Mouse (Mus musculus) brown adipose tissue, adult 24 weeks (tissue): ENCODE data around the gene Elovl6. TPM values are rescaled to one million over a fixed set of nuclear protein-coding genes. Genes with fewer than 3 reads are reported as not detected.

ENCODE experiments used
- H3K27ac ChIP-seq: fragments of 200-500 bp; replicated peaks from 2 replicates; pipeline ENCODE4 v1.5.1; 2012; ENCODE audit warnings: low read depth, mild to moderate bottlenecking, low read length
- H3K4me1 ChIP-seq: fragments of 200-500 bp; 2 replicates; pipeline ENCODE4 v1.6.1; 2012; ENCODE audit warnings: low read length, mixed read lengths; ENCODE audit not compliant: control insufficient read depth, insufficient read depth, insufficient read length
- H3K4me3 ChIP-seq: fragments of 200-500 bp; 2 replicates; pipeline ENCODE4 v1.5.1; 2012; ENCODE audit warnings: low read depth, mild to moderate bottlenecking, low read length, moderate library complexity; ENCODE audit not compliant: insufficient read depth
- polyA plus RNA-seq: library from polyadenylated mRNA; stranded (reverse); fragments of >200 nt; gene quantifications from 2 replicates; pipeline ENCODE4 v1.2.4, GENCODE M21; 2012; ENCODE audit not compliant: missing spikeins, insufficient read depth, insufficient read length

Gene Elovl6
- polyA plus RNA-seq, 1 experiment: 735 TPM

DNA sequence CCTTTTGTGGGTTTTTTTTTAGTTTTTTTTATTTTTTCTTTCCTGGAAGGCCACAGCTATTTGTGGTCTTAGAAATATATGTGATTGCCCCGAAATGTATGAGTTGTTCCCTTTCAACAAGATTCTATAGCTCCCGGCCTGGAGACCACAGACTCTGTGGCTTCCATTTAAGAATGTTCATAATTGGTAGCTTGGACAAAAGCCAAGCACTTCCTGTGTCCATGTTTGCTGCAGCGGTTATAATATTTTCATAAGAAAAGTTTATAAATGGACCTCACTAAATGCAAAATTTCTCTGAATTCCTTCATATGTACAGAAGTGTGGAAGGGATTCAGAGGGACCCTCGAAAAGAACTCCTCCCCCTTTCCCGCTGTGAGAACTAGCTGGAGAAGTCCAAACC lies 114.6 kb downstream of the Elovl6 start:
- H3K27ac ChIP-seq: no peak overlapping the region
- peaks cover 5% of the 10 kb centered on the region; the same call in 1 of the 2 replicates for H3K4me1 ChIP-seq
- no peak overlapping the region for H3K4me3 ChIP-seq

DNA sequence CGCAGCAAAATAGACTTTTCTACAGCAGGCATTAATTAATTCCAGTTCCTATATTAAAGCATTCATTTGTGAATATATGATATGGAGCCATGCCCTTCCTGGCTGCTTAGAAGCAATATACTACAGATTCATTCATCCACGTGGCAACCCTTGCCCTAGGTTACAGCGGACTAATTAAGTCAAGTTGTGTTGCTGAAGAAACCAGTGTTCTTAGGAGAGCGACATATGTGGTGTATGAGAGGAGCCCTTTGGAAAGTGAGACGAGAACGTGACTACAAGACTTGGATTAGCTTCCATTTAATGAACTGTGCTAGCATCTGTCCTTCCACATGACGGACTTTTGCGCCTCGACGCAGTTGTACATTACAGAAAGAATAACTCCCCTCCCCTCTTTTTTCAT lies 115.2 kb downstream of the Elovl6 start:
- Histone ChIP-seq H3K27ac (no peak overlapping the region), H3K4me3 (no peak overlapping the region), H3K4me1 (peaks cover 5% of the 10 kb centered on the region; the same call in 1 of the 2 replicates)

DNA sequence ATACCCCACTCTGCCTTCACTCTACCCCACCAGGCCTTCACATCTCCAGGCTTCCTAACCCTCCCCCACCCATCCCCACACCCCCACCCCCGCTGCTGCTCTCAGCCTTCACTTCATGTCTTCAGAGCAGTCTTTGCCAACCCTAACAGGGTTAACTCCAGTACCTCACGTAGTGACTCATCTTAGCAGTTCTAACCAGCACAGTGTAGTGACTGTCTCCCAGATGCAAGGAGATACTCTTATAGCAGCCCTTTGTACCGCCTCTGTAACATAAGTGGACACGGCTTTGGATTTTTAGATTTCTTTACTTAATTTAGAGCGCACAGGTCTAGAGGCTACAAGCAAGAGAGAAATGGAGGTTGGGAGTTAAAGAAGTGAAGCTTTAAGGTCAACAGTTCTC lies 116.4 kb downstream of the Elovl6 start:
- H3K4me3 ChIP-seq: no peak overlapping the region
- no peak overlapping the region for H3K27ac ChIP-seq
- peaks cover 5% of the 10 kb centered on the region; the same call in 1 of the 2 replicates for H3K4me1 ChIP-seq

DNA sequence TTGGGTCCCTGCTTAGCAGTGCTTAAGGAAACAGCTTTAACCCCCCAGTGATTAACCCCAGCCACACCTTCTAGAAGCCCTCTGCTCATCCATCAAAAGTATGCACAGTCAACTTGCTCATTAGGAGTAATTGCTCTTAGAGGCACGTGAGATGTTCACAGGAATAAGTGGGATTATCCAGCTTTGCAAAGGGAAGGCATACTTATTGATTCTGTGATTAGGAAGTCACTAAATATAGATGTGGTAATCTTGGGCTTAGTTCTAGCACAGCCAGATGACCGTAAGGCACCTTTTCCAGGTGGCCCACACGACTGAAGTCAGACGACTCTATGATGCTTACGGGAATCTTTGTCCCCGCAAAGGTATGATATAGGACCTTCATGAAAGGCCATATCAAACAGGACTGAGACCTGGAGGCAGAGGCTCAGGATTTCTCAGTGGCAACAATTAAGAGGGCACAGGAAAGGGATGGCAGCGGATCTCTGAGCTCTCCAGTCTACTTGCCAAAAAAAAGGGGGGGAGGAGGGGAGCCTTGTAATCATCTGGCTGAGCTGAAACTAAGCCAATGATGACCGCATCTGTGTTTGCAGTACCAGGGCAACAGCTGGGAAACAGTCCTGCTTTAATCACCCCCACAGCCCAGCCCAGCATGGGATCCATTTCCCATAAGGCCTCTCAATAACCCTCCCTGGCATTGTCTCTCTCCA lies 117.6 kb downstream of the Elovl6 start:
- no peak overlapping the region for H3K27ac ChIP-seq
- H3K4me1 ChIP-seq: peaks cover 5% of the 10 kb centered on the region; the same call in 1 of the 2 replicates

DNA sequence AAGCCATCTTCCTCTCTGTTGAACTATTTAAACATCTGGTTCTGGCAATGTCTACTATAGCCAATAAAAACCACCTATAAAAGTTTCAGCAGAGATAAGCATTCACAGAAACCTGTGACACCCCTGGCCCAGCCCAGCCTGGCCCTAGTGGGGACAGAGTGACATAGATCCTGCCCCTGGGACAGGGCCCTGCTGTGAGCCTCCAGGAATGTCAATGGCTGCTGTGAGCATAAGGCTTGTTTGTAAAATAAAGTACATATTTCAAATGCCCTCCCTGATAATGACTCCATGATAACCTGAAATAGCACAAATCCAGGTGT lies 118.1 kb downstream of the Elovl6 start:
- Histone ChIP-seq H3K4me3 (no peak overlapping the region), H3K27ac (no peak overlapping the region), H3K4me1 (peaks cover 5% of the 10 kb centered on the region; the same call in 1 of the 2 replicates)

More for the DNA sequence above, 117.6 kb downstream of the Elovl6 start:
- H3K4me3 ChIP-seq: no peak overlapping the region

DNA sequence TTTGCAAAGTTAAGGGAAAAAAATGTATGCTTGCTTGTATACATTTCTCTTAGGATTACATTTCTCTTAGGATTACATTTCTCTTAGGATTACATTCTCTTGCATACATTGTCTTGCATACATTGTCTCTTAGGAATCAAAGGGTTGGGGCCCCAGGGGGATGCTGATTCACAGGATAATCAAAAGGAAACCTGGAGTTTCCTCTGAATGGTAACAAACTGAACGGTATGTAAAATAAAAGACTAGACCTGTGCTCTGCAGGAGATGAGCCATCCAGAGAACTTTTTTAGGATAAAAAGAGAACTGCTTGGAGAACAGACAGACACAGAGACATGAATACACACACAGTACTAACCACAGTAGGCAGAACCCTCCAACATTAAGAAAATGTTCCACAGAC lies 118.8 kb downstream of the Elovl6 start:
- Histone ChIP-seq H3K27ac (no peak overlapping the region), H3K4me1 (no peaks in the 10 kb centered on the region)

DNA sequence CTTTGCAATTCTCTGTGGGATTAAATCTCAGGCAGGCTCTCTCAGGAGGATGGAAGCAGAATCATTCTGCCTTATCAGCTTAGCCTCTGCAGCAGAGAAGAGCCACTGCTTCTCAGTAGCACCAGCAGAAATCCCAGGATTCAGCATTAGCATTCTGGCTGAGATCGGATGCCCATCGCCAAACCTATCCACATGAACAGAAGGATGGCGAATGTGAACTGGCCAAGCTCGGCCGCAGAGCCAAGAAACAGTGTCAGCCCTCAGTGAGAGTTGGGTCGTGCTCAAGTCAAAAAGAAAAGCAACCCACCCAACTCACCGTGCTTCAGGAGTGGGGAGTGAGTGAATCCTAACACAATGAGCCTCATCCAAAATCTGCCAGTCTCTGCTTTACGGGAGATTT lies 119.6 kb downstream of the Elovl6 start:
- no peaks in the 10 kb centered on the region for H3K4me1 ChIP-seq
- H3K27ac ChIP-seq: no peak overlapping the region
- H3K4me3 ChIP-seq: no peak overlapping the region

More for the DNA sequence above, 118.8 kb downstream of the Elovl6 start:
- H3K4me3 ChIP-seq: no peak overlapping the region

DNA sequence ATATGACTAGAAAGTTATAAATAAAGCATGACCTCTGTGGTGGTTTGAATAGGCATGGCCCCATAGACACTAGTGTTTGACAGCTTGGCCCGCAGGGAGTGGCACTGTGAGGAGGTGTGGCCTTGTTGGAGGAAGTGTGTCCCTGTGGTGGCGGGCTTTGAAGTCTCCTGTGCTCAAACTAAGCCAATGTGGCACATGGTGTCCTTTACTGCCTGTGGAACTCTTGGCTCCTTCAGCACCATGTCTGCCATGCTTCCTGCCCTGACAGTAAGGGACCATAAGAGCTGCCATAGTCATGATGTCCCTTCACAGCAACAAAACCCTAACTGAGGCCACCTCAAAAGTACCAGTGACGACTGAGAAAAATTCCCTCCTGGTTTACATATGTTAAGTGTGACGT lies 120.3 kb downstream of the Elovl6 start:
- no peak overlapping the region for H3K27ac ChIP-seq
- H3K4me1 ChIP-seq: no peaks in the 10 kb centered on the region

DNA sequence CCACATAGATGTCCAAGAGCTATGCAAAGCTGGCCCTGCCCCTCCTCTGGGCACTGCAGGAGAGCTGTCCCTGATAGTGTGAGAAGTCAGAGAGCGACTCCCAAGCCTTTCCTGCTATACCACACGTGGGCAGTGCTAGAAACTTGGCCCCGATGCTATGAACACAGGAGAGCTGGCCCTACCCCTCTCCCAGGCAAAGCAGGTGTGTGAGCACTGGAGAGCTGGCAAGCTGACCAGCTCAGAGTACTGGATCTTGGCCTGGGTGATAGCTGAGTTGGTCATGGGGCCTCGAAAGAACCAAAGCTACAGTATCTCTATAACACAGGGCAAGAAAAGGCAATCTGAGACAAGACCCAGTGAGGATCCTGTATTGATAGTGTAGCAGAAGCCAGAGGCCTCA lies 124.4 kb downstream of the Elovl6 start:
- no peak overlapping the region for H3K4me3 ChIP-seq
- no peak overlapping the region for H3K27ac ChIP-seq
- no peaks in the 10 kb centered on the region for H3K4me1 ChIP-seq

More for the DNA sequence above, 120.3 kb downstream of the Elovl6 start:
- H3K4me3 ChIP-seq: no peak overlapping the region

DNA sequence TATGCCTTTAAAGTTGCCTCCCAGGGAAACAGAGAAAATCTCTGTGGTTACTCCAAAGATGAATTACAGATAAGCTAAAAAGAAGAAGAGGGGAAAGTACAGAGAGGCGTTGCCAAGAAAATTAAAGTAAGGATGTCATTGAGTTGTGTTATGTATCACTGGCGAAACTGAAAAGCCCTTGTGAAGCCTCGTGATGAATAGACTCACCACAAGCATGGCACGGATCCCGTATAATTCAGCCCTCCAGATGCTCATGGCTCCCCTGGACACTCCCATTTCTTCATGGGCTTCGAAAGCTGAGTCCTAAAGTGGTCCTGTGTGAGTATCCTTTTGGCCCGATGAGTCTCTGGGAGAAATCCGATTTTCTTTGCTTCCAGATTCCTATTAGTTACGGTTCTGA lies 125.1 kb downstream of the Elovl6 start:
- no peaks in the 10 kb centered on the region for H3K4me1 ChIP-seq
- no peak overlapping the region for H3K27ac ChIP-seq
- H3K4me3 ChIP-seq: no peak overlapping the region

DNA sequence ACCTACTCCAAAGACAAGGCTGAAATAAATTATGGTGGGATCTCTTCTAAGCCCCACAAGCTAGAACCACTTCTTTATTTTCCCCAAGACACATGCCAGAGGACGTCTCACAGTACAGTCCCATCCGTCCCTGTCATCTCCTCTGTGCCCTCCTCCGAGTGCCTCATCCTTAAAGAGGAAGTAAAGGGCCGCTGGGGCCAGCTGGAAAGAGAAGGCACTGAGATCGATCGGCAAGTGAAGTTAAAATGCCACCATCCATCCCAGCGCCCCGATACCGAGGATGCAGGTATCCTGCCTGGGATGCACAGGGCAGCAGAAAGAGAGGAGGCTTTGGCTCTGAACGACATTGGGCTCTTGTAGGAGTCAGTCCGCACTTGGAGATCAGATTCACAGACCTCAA lies 125.6 kb downstream of the Elovl6 start:
- no peak overlapping the region for H3K27ac ChIP-seq
- no peak overlapping the region for H3K4me3 ChIP-seq
- H3K4me1 ChIP-seq: no peaks in the 10 kb centered on the region

DNA sequence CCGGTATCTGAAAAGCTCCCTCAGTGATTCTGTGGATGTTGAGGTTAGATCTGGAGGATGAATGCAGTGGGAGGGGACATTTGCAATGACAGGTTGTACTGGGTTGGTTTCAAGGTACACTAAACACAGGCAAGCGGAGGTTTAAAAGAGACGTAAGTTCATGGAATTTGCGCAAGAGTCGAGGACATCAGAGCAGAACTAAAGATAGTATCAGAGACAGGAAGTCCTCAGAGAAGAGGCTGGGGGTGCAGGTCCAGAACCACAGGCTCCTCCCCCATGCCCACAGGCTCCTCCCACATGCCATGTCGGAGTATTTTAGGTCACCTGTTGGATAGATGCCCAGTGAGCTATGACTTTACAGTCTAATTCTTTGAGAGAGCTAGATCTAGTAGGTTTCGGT lies 126.6 kb downstream of the Elovl6 start:
- no peaks in the 10 kb centered on the region for H3K4me1 ChIP-seq
- no peak overlapping the region for H3K27ac ChIP-seq
- no peak overlapping the region for H3K4me3 ChIP-seq

DNA sequence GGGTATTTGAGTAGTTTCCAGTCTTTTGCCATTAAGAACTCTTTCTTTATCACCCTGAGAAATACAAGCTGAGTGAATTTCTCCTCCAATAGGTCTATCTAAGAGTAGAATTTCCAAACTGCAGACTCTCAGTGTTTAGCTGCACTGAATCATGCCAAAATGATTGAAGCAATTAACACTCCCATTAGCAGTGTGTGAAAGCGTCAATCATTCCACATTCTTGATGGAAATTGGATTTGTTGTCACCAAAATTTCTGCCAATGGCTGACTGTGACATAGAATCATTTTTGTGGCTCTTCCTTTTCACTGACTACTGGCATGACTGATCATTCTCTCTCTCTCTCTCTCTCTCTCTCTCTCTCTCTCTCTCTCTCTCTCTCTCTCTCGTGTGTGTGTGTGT lies 131.8 kb downstream of the Elovl6 start:
- Histone ChIP-seq H3K4me1 (no peaks in the 10 kb centered on the region), H3K27ac (no peak overlapping the region), H3K4me3 (no peak overlapping the region)

DNA sequence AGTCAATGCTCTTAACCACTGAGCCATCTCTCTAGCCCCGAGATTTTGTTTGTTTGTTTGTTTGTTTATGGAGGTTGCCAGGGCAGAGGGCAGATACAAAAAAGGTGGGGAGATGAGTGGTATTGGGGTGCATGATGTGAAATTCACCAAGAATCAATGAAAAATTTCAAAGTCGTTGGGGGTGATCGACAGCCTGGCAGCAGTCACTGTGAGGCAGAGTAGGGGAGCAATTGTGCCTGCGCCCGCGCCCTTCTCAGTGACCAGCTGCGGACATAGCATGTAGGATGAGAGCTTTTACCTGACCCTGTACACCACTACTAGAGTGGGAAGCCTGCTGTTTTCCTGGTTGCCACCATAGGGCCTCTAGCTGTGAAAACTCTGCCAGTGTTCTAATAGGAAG lies 143.8 kb downstream of the Elovl6 start:
- Histone ChIP-seq H3K4me3 (no peak overlapping the region), H3K4me1 (no peaks in the 10 kb centered on the region), H3K27ac (no peak overlapping the region)

DNA sequence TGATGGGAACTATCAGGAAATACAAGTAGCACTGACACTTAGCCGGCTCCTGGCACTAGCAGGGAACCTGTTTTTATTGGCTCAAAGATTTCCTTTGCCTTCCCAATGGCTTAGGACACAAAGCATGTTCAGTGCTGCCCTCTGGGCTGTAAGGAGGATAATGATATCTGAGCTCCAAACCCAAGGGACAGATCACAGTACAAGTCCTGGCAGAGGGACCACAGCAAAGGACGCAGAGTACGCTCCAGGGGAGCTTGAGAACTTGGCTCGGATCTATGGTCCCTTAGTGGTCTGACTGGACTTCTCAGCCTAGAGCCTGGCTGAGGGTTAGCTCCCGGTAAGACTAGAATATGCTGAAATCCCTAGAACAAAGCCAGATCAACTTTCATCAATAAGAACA lies 148.1 kb downstream of the Elovl6 start:
- no peak overlapping the region for H3K4me3 ChIP-seq
- H3K27ac ChIP-seq: no peak overlapping the region
- no peaks in the 10 kb centered on the region for H3K4me1 ChIP-seq

DNA sequence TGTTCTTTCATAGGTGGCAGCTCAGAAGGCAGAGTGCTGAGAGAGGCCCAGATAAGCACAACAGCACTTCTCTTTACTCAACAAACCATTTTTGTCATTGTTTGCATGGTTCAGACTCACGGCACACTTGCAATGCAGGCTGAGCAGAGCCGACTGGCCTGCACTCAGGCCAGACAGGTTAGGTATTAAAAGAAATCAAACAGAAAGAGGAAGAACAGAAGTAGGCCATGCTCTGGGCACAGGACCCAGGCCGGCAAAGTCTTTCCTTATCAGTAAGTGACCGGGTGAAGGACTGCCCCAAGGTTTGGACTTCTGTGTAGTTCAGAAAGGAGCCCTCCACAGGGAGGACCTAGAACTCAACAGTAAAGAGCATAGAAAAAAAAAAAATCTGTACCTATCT lies 149.7 kb downstream of the Elovl6 start:
- no peak overlapping the region for H3K27ac ChIP-seq
- H3K4me3 ChIP-seq: no peak overlapping the region
- no peaks in the 10 kb centered on the region for H3K4me1 ChIP-seq
